Mouse (Mus musculus) E14TG2a.4 (cell line): ENCODE data around the gene Elp1.

Experiments used
- H3K27me3 ChIP-seq: 2 replicates; pipeline ENCODE4 v1.6.1; 2014; ENCODE audit warnings: low read length, control low read depth; ENCODE audit not compliant: insufficient read depth
- H3K36me3 ChIP-seq: 2 replicates; pipeline ENCODE4 v1.6.1; 2014; ENCODE audit warnings: low read length, control low read depth; ENCODE audit not compliant: insufficient read depth
- H3K4me1 ChIP-seq: replicated peaks from 2 replicates; pipeline ENCODE4 v1.6.1; 2014; ENCODE audit warnings: low read depth, low read length, control low read depth
- H3K4me3 ChIP-seq: replicated peaks from 2 replicates; pipeline ENCODE4 v1.5.1; 2014; ENCODE audit warnings: mild to moderate bottlenecking, low read length
- H3K9me3 ChIP-seq: 2 replicates; pipeline ENCODE4 v1.6.1; 2014; ENCODE audit warnings: low read length, control low read depth
- CTCF ChIP-seq: conservative IDR thresholded peaks from 2 replicates; pipeline ENCODE4 v1.5.1; 2014; ENCODE audit warnings: low read length
- NANOG ChIP-seq: IDR thresholded peaks from 2 replicates; pipeline ENCODE4 v1.6.1; 2014; ENCODE audit warnings: borderline replicate concordance, low read length, mixed read lengths
- POU5F1 ChIP-seq: IDR thresholded peaks from 2 replicates; pipeline ENCODE4 v1.6.1; 2014; ENCODE audit warnings: low read length, borderline replicate concordance

Elp1 gene

GRCm38 (mm10) chr4:56740020-56740485 lies 62.1 kb downstream of the Elp1 start, which contains the start of gene Gm26657:
Gene Gm26657 (plus strand): TSS chr4:56740070.
- H3K9me3 ChIP-seq, result no peaks in the 10 kb centered on the region
- TF ChIP-seq CTCF (no peak), POU5F1 (no peak), NANOG (no peak)

GRCm38 (mm10) chr4:56725839-56726238 lies 76.3 kb downstream of the Elp1 start:
- Histone ChIP-seq H3K9me3 (peaks cover 4% of the 10 kb centered on the region; the same call in 1 of the 2 replicates), H3K27me3 (no peaks in the 10 kb centered on the region), H3K36me3 (no peaks in the 10 kb centered on the region), H3K4me1 (peaks cover 6% of the 10 kb centered on the region), H3K4me3 (no peak overlapping the region)
- TF ChIP-seq CTCF (peak; percentile 71), POU5F1 (no peak), NANOG (no peak)

More at GRCm38 (mm10) chr4:56740020-56740485, 62.1 kb downstream of the Elp1 start, which contains the start of gene Gm26657:
- Histone ChIP-seq H3K4me3 (peak within 1 kb of the TSS; percentile 72), H3K36me3 (peaks cover 19% of the 10 kb centered on the region), H3K27me3 (0 out of 2 replicates have a peak, but pooled peaks cover 3% of the 10 kb centered on the region), H3K4me1 (peaks cover 23% of the 10 kb centered on the region)

GRCm38 (mm10) chr4:56723237-56723636 lies 78.9 kb downstream of the Elp1 start:
- Histone ChIP-seq H3K27me3 (peaks cover 3% of the 10 kb centered on the region; the same call in 1 of the 2 replicates), H3K4me1 (peaks cover 13% of the 10 kb centered on the region), H3K36me3 (no peaks in the 10 kb centered on the region), H3K9me3 (peaks cover 4% of the 10 kb centered on the region; the same call in 1 of the 2 replicates), H3K4me3 (no peak overlapping the region)
- TF ChIP-seq POU5F1 (no peak), CTCF (no peak), NANOG (no peak)

- H3K4me1 ChIP-seq, result peaks cover 15% of the 10 kb centered on the region
- H3K9me3 ChIP-seq, result no peaks in the 10 kb centered on the region
Observed at GRCm38 (mm10) chr4:56722346-56722745, 79.8 kb downstream of the Elp1 start.

GRCm38 (mm10) chr4:56721469-56721868 lies 80.7 kb downstream of the Elp1 start:
- H3K4me3 ChIP-seq, result no peak overlapping the region
- no peaks in the 10 kb centered on the region for H3K9me3 ChIP-seq
- H3K4me1 ChIP-seq, result peaks cover 23% of the 10 kb centered on the region
- no peaks in the 10 kb centered on the region for H3K36me3 ChIP-seq
- TF ChIP-seq CTCF (peak; percentile 77), NANOG (no peak)
- H3K27me3 ChIP-seq, result peaks cover 3% of the 10 kb centered on the region; the same call in 1 of the 2 replicates

More at GRCm38 (mm10) chr4:56722346-56722745, 79.8 kb downstream of the Elp1 start:
- Histone ChIP-seq H3K36me3 (no peaks in the 10 kb centered on the region), H3K27me3 (peaks cover 3% of the 10 kb centered on the region; the same call in 1 of the 2 replicates), H3K4me3 (no peak overlapping the region)
- no peak for TF ChIP-seq NANOG
- TF ChIP-seq CTCF, result no peak
- TF ChIP-seq POU5F1, result no peak

- no peaks in the 10 kb centered on the region for H3K36me3 ChIP-seq
- peaks cover 28% of the 10 kb centered on the region for H3K4me1 ChIP-seq
- H3K27me3 ChIP-seq, result peaks cover 3% of the 10 kb centered on the region; the same call in 1 of the 2 replicates
- TF ChIP-seq POU5F1 (no peak), CTCF (no peak), NANOG (no peak)
- no peak overlapping the region for H3K4me3 ChIP-seq
- H3K9me3 ChIP-seq, result no peaks in the 10 kb centered on the region
Observed at GRCm38 (mm10) chr4:56720403-56720802, 81.7 kb downstream of the Elp1 start.

GRCm38 (mm10) chr4:56719456-56719855 lies 82.7 kb downstream of the Elp1 start:
- Histone ChIP-seq H3K4me1 (peaks cover 37% of the 10 kb centered on the region), H3K36me3 (no peaks in the 10 kb centered on the region), H3K9me3 (no peaks in the 10 kb centered on the region), H3K27me3 (peaks cover 3% of the 10 kb centered on the region; the same call in 1 of the 2 replicates), H3K4me3 (no peak overlapping the region)
- TF ChIP-seq NANOG (no peak), CTCF (no peak), POU5F1 (no peak)

GRCm38 (mm10) chr4:56718573-56719442 lies 83.3 kb downstream of the Elp1 start:
- no peaks in the 10 kb centered on the region for H3K9me3 ChIP-seq
- H3K27me3 ChIP-seq, result peaks cover 3% of the 10 kb centered on the region; the same call in 1 of the 2 replicates
- no peaks in the 10 kb centered on the region for H3K36me3 ChIP-seq
- no peak overlapping the region for H3K4me3 ChIP-seq
- TF ChIP-seq POU5F1 (no peak), CTCF (no peak), NANOG (no peak)
- H3K4me1 ChIP-seq, result peaks cover 38% of the 10 kb centered on the region

GRCm38 (mm10) chr4:56717932-56718331 lies 84.2 kb downstream of the Elp1 start:
- Histone ChIP-seq H3K4me3 (no peak overlapping the region), H3K36me3 (no peaks in the 10 kb centered on the region)
- TF ChIP-seq CTCF, result no peak
- TF ChIP-seq NANOG, result no peak
- TF ChIP-seq POU5F1, result no peak

More at GRCm38 (mm10) chr4:56717932-56718331, 84.2 kb downstream of the Elp1 start:
- Histone ChIP-seq H3K9me3 (no peaks in the 10 kb centered on the region), H3K4me1 (peaks cover 38% of the 10 kb centered on the region), H3K27me3 (peaks cover 3% of the 10 kb centered on the region; the same call in 1 of the 2 replicates)
